In genomic region chr5:37699757-37700156, GRCm38 (mm10) we compare ENCODE assay signal across 8 mouse cellular contexts. TPM values are rescaled to one million over a fixed set of nuclear protein-coding genes. Genes with fewer than 3 reads are reported as not detected.
A peak's percentile ranks its signal among the peaks of the same experiment; 100 is the strongest.
DNase-seq lines count a peak whose midpoint lies in the region; ATAC-seq and TF ChIP-seq lines count a peak whose summit lies in the region.

No protein-coding gene starts in this region.

- H3K4me2 ChIP-seq in hindbrain, embryonic 16.5 days (ENCODE audit: low read length) = peak overlapping the region; percentile 30
- H3K4me2 ChIP-seq in hindbrain, embryonic 12.5 days (replicated peaks) = no peak overlapping the region

- H3K9me3 ChIP-seq in hindbrain, embryonic 16.5 days (ENCODE audit: control insufficient read depth, low read length) = no peaks in the 10 kb centered on the region
- no peaks in the 10 kb centered on the region for H3K9me3 ChIP-seq in hindbrain, embryonic 12.5 days (replicated peaks)

- H3K27ac ChIP-seq in cerebellum, adult 2 months (ENCODE audit: insufficient read depth, low read length) = no peak overlapping the region
- H3K27ac ChIP-seq in hindbrain, embryonic 16.5 days (ENCODE audit: low read depth, low read length) = no peak overlapping the region
- no peak overlapping the region for H3K27ac ChIP-seq in hindbrain, embryonic 12.5 days

- no peak overlapping the region for H3K9ac ChIP-seq in hindbrain, embryonic 16.5 days (ENCODE audit: low read depth, low read length)
- H3K9ac ChIP-seq in hindbrain, embryonic 12.5 days = no peak overlapping the region

- H3K4me3 ChIP-seq in cerebellum, adult 2 months (replicated peaks; ENCODE audit: insufficient read depth, low read depth, low read length) = no peak overlapping the region
- H3K4me3 ChIP-seq in hindbrain, embryonic 16.5 days (ENCODE audit: low read length) = no peak overlapping the region
- H3K4me3 ChIP-seq in hindbrain, embryonic 12.5 days = no peak overlapping the region

- no peak for TF ChIP-seq CTCF in cerebellum, adult 2 months (IDR thresholded peaks at IDR 0.05; ENCODE audit: borderline replicate concordance, insufficient read depth, low read depth, low read length)

- no peaks in the 10 kb centered on the region for H3K36me3 ChIP-seq in hindbrain, embryonic 16.5 days (ENCODE audit: control insufficient read depth, insufficient read depth, low read length)
- no peaks in the 10 kb centered on the region for H3K36me3 ChIP-seq in hindbrain, embryonic 12.5 days

- H3K4me1 ChIP-seq in cerebellum, adult 2 months (ENCODE audit: control insufficient read depth, insufficient read depth, low read length) = no peaks in the 10 kb centered on the region
- peaks cover 5% of the 10 kb centered on the region; the same call in 1 of the 2 replicates for H3K4me1 ChIP-seq in hindbrain, embryonic 16.5 days (ENCODE audit: control insufficient read depth, insufficient read depth, low read depth, low read length)
- peaks cover 9% of the 10 kb centered on the region for H3K4me1 ChIP-seq in hindbrain, embryonic 12.5 days

- 31% methylated on average over 12 of the region's 12 CpGs for WGBS in cerebellum, adult 2 months
- 59% methylated on average over 12 of the region's 12 CpGs for WGBS in hindbrain, embryonic 16.5 days
- WGBS in hindbrain, embryonic 12.5 days = 73% methylated on average over 12 of the region's 12 CpGs

- peak; percentile 60 for ATAC-seq in hindbrain, embryonic 16.5 days
- ATAC-seq in hindbrain, embryonic 12.5 days (ENCODE audit: low FRiP score) = no peak
- no peak for ATAC-seq in frontal cortex, adult (ENCODE audit: low TSS enrichment)

- no peak for TF ChIP-seq POLR2A in cerebellum, adult 2 months (IDR thresholded peaks at IDR 0.05; ENCODE audit: borderline replicate concordance, insufficient read depth, low read length)

- DNase-seq in cerebellum, adult 2 months = peak; percentile 18 to 55
- DNase-seq in cerebellum, adult 9-10 months = no peak
- peak; percentile 41 to 48 for DNase-seq in right cerebral cortex, postnatal 10 days (ENCODE audit: low spot score in 2 of 2)
- no peak for DNase-seq in right cerebral cortex, postnatal 36 days (ENCODE audit: low spot score in 2 of 2)
- peak; percentile 13 for DNase-seq in right cerebral cortex, postnatal 4 days

- no peaks in the 10 kb centered on the region for H3K27me3 ChIP-seq in cerebellum, adult 2 months (ENCODE audit: control insufficient read depth, insufficient read depth, low read length)
- H3K27me3 ChIP-seq in hindbrain, embryonic 16.5 days (replicated peaks; ENCODE audit: control insufficient read depth, insufficient read depth, low read length) = no peaks in the 10 kb centered on the region
- no peaks in the 10 kb centered on the region; the same call in 1 of the 2 replicates for H3K27me3 ChIP-seq in hindbrain, embryonic 12.5 days

RNA-seq across cellular contexts. Expression of gene Stk32b, which starts 17.2 kb away (rescaled TPM):
- polyA plus RNA-seq in cerebellum, adult 2 months (2012; rRNA removed) = 1.6 and 1.8 TPM in 2 replicates
- polyA plus RNA-seq in hindbrain, embryonic 16.5 days (2015; fragmentation: Nextera tagmentation; extraction: Ambion mirVana) = 32.8 and 39.8 TPM in 2 replicates
- 8.6 and 9.3 TPM in 2 replicates for polyA plus RNA-seq in hindbrain, embryonic 12.5 days (2016; fragmentation: Nextera tagmentation; extraction: Ambion mirVana)

RNA-seq across cellular contexts. Expression of gene Cytl1, which starts 35.6 kb away (rescaled TPM):
- 1.2 TPM in 2 replicates for polyA plus RNA-seq in cerebellum, adult 2 months (2012; rRNA removed)
- polyA plus RNA-seq in hindbrain, embryonic 16.5 days (2015; fragmentation: Nextera tagmentation; extraction: Ambion mirVana) = 0.53 and 1.7 TPM in 2 replicates
- 6.9 and 7.5 TPM in 2 replicates for polyA plus RNA-seq in hindbrain, embryonic 12.5 days (2016; fragmentation: Nextera tagmentation; extraction: Ambion mirVana)

Comparison
In these comparisons a context has a peak if more than half of its experiments do, and no peak if none do; other contexts are left out.
1. DNase-seq: peak in cerebellum, adult 2 months (2 of 2), right cerebral cortex, postnatal 10 days (2 of 2) and right cerebral cortex, postnatal 4 days (single experiment); none in cerebellum, adult 9-10 months (single experiment) and right cerebral cortex, postnatal 36 days (0 of 2).